Mouse (Mus musculus) embryonic facial prominence, embryonic 15.5 days (tissue): ENCODE measurements around the gene Raver2. TPM values are rescaled to one million over a fixed set of nuclear protein-coding genes. Genes with fewer than 3 reads are reported as not detected.

ENCODE experiments used
- ATAC-seq: fragments of 200-750 bp; cut with Nextera tagmentation; 2 replicates; pipeline ENCODE4 v1.8.0; 2017; ENCODE audit warnings: low read depth, moderate TSS enrichment; ENCODE audit not compliant: insufficient number of reproducible peaks, low FRiP score, low TSS enrichment
- H3K27ac ChIP-seq: fragments of 300-500 bp; sonication (generic); replicated peaks from 2 replicates; pipeline ENCODE4 v1.5.1; 2015; ENCODE audit warnings: mild to moderate bottlenecking, inconsistent platforms
- H3K27me3 ChIP-seq: fragments of 300-500 bp; sonication (generic); 2 replicates; pipeline ENCODE4 v1.6.1; 2015; ENCODE audit warnings: inconsistent platforms
- H3K36me3 ChIP-seq: fragments of 300-500 bp; sonication (generic); 2 replicates; pipeline ENCODE4 v1.6.1; 2015; ENCODE audit warnings: mild to moderate bottlenecking, inconsistent platforms
- H3K4me1 ChIP-seq: fragments of 300-500 bp; sonication (generic); 2 replicates; pipeline ENCODE4 v1.6.1; 2015; ENCODE audit warnings: inconsistent platforms
- H3K4me2 ChIP-seq: fragments of 300-500 bp; sonication (generic); replicated peaks from 2 replicates; pipeline ENCODE4 v1.6.1; 2015; ENCODE audit warnings: mild to moderate bottlenecking, inconsistent platforms
- H3K4me3 ChIP-seq: fragments of 300-500 bp; sonication (generic); replicated peaks from 2 replicates; pipeline ENCODE4 v1.5.1; 2015; ENCODE audit warnings: mild to moderate bottlenecking, inconsistent platforms
- H3K9ac ChIP-seq: fragments of 300-500 bp; sonication (generic); 2 replicates; pipeline ENCODE4 v1.6.1; 2015; ENCODE audit warnings: inconsistent platforms
- H3K9me3 ChIP-seq: fragments of 300-500 bp; sonication (generic); replicated peaks from 2 replicates; pipeline ENCODE4 v1.6.1; 2016; ENCODE audit warnings: inconsistent platforms
- WGBS: fragments of 180-500 bp; shearing (Covaris S2); methylation state at CpG from one replicate; pipeline ENCODE4 v1.1.7; 2015; 5-methylcytosine and 5-hydroxymethylcytosine counted together
- polyA plus RNA-seq: library from polyadenylated mRNA; unstranded; fragments of >200 nt; fragmentation: Nextera tagmentation; extraction: Ambion mirVana; gene quantifications from 2 replicates; pipeline ENCODE4 v1.2.1, GENCODE M21; 2015

The Raver2 gene
- polyA plus RNA-seq, 1 experiment from 2014 or later, result 10.3 TPM

DNA sequence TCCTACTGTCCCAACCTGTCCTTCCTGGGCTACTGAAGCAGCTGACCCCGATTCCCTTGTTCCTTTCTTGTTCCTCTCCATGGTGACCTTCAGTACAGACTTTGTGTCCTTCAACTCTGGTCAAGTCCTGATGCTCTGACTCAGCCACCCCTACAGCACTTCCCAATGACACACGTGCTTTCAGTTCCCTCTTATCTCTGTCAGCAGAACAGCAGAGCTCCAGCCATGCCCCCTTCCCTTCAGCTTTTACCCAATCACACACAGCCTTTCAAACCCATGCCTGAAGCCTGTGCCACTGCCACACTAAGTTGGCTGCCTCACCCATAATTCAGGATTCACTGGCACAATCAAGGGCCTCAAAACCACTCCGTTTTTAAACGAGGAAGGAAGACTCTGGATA, 86.8 kb downstream of the Raver2 start:
- no peaks in the 10 kb centered on the region for H3K27me3 ChIP-seq
- no peak for ATAC-seq
- no peak overlapping the region for H3K4me2 ChIP-seq
- WGBS, result 80% methylated on average over 4 of the region's 4 CpGs
- no peaks in the 10 kb centered on the region for H3K4me1 ChIP-seq
- H3K27ac ChIP-seq, result no peak overlapping the region
- no peak overlapping the region for H3K9ac ChIP-seq
- H3K9me3 ChIP-seq, result no peaks in the 10 kb centered on the region
- no peak overlapping the region for H3K4me3 ChIP-seq
- H3K36me3 ChIP-seq, result peaks cover 86% of the 10 kb centered on the region

DNA sequence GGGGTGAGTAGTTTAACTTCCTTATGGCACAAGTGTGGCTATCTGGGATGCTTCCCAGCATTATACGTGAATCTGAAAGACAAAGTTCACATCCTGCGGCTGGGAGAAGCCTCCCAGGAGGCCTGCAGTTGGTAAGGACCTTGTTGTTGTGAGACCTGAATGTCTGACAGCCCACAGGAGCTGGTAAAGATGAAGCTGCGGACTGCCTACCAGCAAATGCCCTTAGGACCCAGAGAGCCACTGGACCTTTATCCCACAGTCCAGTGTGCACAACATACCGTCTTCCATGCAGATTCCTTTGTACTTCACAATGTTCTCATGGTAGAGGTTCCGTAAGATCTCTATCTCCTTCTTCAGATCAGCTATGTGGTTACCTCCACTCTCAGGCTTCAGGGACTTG, 88.7 kb downstream of the Raver2 start:
- no peak for ATAC-seq
- 95% methylated on average over 5 of the region's 5 CpGs for WGBS
- Histone ChIP-seq H3K4me3 (no peak overlapping the region), H3K4me1 (no peaks in the 10 kb centered on the region), H3K9me3 (no peaks in the 10 kb centered on the region), H3K4me2 (no peak overlapping the region), H3K9ac (no peak overlapping the region), H3K36me3 (peaks cover 87% of the 10 kb centered on the region), H3K27ac (no peak overlapping the region), H3K27me3 (no peaks in the 10 kb centered on the region)

DNA sequence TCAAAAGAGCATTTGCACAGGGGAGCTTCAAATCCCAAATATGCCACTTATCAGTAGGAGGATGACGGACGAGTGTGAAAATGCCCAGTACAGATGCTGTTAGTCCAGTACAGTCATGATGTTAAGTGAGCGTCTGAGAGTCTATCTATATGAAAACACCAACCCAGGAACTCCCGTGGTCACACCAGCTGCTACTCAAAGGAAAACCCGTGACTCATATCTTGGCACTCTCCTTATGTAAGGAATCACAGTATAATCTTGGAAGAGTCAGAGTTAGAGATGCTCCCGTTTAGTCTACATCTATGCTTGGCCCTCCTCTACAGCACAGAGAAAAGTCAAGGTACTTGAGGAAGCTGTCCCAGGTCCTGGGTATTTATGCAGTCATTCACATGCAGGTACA, 89.5 kb downstream of the Raver2 start:
- WGBS, result 75% methylated on average over 6 of the region's 6 CpGs
- Histone ChIP-seq H3K4me2 (no peak overlapping the region), H3K36me3 (peaks cover 87% of the 10 kb centered on the region), H3K4me1 (no peaks in the 10 kb centered on the region), H3K9me3 (no peaks in the 10 kb centered on the region), H3K27me3 (no peaks in the 10 kb centered on the region), H3K4me3 (no peak overlapping the region), H3K27ac (no peak overlapping the region), H3K9ac (no peak overlapping the region)
- no peak for ATAC-seq

DNA sequence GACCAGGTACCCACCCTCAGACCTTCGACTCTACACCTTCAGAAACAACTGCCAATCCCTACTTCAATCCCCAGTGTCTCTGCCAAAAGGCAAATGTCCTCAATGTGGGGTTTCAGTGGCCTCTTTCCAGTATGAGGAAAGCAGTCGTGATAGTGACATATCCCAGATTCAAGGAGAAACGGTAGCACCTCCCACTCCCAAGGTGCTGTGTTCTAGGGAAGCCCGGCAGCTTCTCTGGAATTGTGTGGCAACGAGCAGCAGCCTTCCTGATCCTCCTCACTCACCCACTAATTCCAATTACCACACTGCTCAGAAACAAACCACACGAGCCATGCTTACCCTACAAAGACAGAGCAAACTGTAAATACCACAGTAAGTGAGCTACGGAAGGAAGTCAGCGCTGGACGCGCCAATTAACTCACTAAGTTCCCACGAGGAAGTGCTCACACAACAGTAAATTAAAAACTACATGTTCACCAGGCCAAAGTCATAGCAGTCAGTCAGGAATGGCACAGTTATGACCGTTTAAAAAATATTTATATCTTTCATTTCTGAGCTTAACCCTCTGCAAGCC, 90.5 kb downstream of the Raver2 start:
- Histone ChIP-seq H3K4me3 (no peak overlapping the region), H3K9me3 (no peaks in the 10 kb centered on the region), H3K4me1 (no peaks in the 10 kb centered on the region), H3K4me2 (no peak overlapping the region), H3K36me3 (peaks cover 89% of the 10 kb centered on the region), H3K27me3 (no peaks in the 10 kb centered on the region), H3K27ac (no peak overlapping the region), H3K9ac (no peak overlapping the region)
- no peak for ATAC-seq
- 57% methylated on average over 12 of the region's 12 CpGs for WGBS

DNA sequence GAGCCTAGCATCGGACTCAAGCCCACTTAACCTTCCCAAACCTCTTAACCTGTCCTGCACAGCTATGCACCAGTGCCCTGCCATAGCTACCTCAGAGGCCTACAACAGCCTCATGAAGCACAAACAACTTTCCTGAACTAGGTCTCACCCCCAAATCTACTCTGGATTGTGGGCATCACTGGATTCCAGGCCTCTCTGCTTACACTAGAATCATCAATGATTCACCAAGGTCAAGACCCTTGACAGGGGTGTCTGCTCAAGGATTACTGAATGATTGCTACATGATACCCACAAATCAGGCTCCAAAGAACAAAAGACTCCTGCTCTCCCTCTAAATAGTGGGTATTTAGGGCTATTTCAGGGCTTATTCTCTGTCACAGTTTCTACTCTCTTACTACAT, 92.0 kb downstream of the Raver2 start:
- Histone ChIP-seq H3K36me3 (peaks cover 94% of the 10 kb centered on the region), H3K27me3 (no peaks in the 10 kb centered on the region), H3K9ac (no peak overlapping the region), H3K27ac (no peak overlapping the region), H3K4me2 (no peak overlapping the region), H3K4me3 (no peak overlapping the region), H3K4me1 (no peaks in the 10 kb centered on the region), H3K9me3 (no peaks in the 10 kb centered on the region)
- WGBS, result 81% methylated on average over 1 of the region's 1 CpGs
- ATAC-seq, result no peak

DNA sequence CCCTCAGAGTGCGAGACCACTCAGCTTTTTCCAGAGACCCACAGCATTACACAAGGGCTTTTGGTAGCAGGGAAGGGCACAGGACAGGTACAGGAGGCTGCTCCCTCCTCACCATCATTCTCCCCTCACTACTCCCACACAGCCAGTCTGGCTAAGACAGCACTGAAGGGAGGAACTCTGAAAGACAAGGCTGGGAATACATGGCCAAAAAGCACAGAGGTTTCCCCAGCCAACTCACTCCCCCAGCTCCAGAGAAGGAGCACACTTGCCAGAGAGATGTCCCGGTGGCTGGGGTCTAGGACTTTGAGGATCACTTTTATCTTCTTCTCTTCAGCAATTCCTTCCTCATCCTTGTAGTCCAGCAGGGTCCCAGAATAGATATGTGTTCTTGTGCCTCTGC, 95.4 kb downstream of the Raver2 start:
- WGBS, result 92% methylated on average over 2 of the region's 2 CpGs
- Histone ChIP-seq H3K4me3 (no peak overlapping the region), H3K9ac (no peak overlapping the region), H3K27ac (no peak overlapping the region), H3K9me3 (no peaks in the 10 kb centered on the region), H3K36me3 (peaks cover 78% of the 10 kb centered on the region), H3K27me3 (no peaks in the 10 kb centered on the region), H3K4me2 (no peak overlapping the region), H3K4me1 (no peaks in the 10 kb centered on the region)
- no peak for ATAC-seq

DNA sequence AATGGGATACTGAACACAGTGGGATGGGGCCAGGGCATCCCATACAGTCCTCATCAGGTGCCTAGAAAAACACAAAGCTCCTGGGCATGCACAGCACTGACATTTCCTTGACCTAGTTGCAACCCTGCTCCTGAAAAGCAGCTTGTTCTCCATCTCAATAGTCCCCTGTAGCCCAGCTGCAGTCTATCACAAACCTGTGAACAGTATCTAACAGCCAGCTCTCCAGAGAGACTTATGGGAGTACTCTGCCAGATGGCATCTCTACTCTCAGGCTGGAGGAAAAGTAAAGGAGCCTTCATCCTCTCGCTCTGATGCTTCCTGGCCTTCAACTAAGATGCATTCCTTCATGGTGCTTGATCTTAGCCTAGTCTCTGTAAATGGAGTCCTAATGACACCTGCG, 95.9 kb downstream of the Raver2 start:
- WGBS, result 92% methylated on average over 2 of the region's 2 CpGs
- ATAC-seq, result no peak

DNA sequence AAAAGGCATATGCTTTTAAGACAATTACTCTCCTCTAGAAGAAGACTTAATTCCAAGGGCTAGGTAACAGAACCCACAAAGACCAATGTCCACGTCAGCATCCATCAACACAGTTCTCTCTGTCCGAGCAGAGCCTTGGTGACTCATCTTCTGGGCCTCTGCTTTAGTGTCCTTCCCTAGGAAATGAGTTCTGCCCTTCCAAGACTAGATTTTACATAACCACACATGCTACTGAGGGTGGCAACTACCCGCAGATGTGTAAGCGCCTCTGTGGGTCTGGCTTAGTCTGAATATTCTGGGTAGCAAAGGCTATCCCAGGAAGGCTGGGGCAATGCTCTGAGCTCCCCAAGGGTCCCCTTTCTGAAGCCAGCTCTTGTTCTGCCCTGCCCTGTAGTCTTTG, 97.0 kb downstream of the Raver2 start:
- no peak overlapping the region for H3K4me3 ChIP-seq
- no peaks in the 10 kb centered on the region for H3K9me3 ChIP-seq
- no peak for ATAC-seq
- H3K36me3 ChIP-seq, result peaks cover 80% of the 10 kb centered on the region
- 89% methylated on average over 4 of the region's 4 CpGs for WGBS
- H3K4me2 ChIP-seq, result no peak overlapping the region
- H3K4me1 ChIP-seq, result no peaks in the 10 kb centered on the region
- H3K27ac ChIP-seq, result no peak overlapping the region
- no peak overlapping the region for H3K9ac ChIP-seq
- no peaks in the 10 kb centered on the region for H3K27me3 ChIP-seq

More for the DNA sequence above, 95.9 kb downstream of the Raver2 start:
- H3K36me3 ChIP-seq, result peaks cover 78% of the 10 kb centered on the region
- no peak overlapping the region for H3K9ac ChIP-seq
- no peaks in the 10 kb centered on the region for H3K4me1 ChIP-seq
- H3K9me3 ChIP-seq, result no peaks in the 10 kb centered on the region
- H3K4me2 ChIP-seq, result no peak overlapping the region
- no peaks in the 10 kb centered on the region for H3K27me3 ChIP-seq
- no peak overlapping the region for H3K4me3 ChIP-seq
- H3K27ac ChIP-seq, result no peak overlapping the region

DNA sequence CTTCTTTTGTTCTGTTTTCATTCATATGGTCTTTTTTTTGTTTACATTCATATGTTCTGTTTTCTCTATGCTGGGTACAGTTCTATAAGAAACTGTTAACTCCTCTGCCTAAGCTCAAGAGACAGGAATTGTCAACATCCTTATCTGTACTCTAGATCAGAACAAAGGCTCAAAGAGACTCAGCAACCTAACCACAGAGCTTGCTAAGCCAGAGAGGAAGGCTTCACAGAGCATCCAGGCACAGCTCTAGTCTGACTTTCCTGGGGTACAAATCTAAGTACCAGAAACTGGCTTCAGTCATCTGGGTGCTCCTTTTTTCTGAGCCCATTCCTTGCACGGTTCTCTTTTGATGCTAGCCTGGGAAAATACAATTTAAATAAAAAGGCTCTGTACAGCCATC, 99.0 kb downstream of the Raver2 start:
- no peak for ATAC-seq
- 71% methylated on average over 1 of the region's 1 CpGs for WGBS
- no peaks in the 10 kb centered on the region for H3K27me3 ChIP-seq
- H3K4me2 ChIP-seq, result no peak overlapping the region
- H3K36me3 ChIP-seq, result peaks cover 69% of the 10 kb centered on the region
- H3K4me3 ChIP-seq, result no peak overlapping the region
- H3K27ac ChIP-seq, result no peak overlapping the region
- no peaks in the 10 kb centered on the region for H3K9me3 ChIP-seq
- H3K9ac ChIP-seq, result no peak overlapping the region
- no peaks in the 10 kb centered on the region for H3K4me1 ChIP-seq

DNA sequence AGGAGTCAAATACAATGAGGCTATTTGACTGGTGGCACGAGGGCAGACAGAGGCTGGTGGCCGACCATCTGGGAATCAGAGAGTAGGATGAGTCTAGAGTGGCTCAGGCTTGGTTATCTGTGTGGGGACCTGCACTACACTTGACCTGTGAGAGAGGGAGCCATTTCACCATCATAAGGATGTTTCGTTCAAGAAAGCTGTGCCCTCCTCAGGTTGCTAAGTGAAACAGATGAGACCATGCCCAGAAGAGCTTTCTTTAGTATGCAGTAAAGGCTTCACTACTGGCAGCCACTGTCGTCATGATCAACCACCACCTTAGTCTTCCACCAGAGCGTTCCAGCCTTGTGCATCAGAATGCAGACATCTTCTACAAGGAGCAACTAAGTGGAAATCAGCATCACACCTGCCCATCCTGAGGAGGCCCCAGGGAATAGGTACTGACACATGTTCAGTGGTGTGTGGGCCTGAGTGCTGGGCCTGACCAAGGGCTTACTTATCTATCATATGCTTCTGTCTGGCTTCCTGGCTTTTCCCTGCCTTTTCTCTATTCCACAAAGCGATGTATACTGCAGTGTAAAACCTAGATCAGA, 99.5 kb downstream of the Raver2 start:
- no peak overlapping the region for H3K9ac ChIP-seq
- H3K9me3 ChIP-seq, result no peaks in the 10 kb centered on the region
- no peak overlapping the region for H3K4me3 ChIP-seq
- peaks cover 66% of the 10 kb centered on the region for H3K36me3 ChIP-seq
- no peak overlapping the region for H3K4me2 ChIP-seq
- H3K4me1 ChIP-seq, result no peaks in the 10 kb centered on the region
- WGBS, result 52% methylated on average over 6 of the region's 6 CpGs
- H3K27ac ChIP-seq, result no peak overlapping the region
- H3K27me3 ChIP-seq, result no peaks in the 10 kb centered on the region
- no peak for ATAC-seq

DNA sequence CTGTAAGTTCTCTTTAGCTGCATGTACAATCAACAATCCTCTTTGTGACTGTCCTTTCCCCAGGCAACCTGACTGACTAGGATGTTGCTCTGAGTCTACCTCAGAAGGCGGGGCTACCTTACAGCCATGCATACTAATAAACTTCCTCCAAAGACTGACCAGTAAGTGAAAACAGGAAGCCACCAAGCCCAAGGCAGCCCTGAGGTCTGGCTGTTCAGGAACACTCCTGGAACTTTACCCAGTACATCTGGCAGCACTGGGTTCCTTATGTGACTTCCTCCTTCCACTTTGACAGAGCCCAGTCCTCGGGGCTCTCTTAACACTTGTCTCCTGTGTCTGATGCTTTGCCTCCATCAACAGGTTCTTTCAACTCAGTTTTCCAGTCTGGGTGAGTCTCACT, 104.0 kb downstream of the Raver2 start:
- no peak overlapping the region for H3K4me2 ChIP-seq
- no peaks in the 10 kb centered on the region for H3K4me1 ChIP-seq
- peaks cover 57% of the 10 kb centered on the region for H3K36me3 ChIP-seq
- no peak overlapping the region for H3K4me3 ChIP-seq
- H3K9ac ChIP-seq, result no peak overlapping the region
- no peaks in the 10 kb centered on the region for H3K27me3 ChIP-seq
- ATAC-seq, result no peak
- no peak overlapping the region for H3K27ac ChIP-seq
- H3K9me3 ChIP-seq, result no peaks in the 10 kb centered on the region
- WGBS, result 70% methylated on average over 2 of the region's 2 CpGs

DNA sequence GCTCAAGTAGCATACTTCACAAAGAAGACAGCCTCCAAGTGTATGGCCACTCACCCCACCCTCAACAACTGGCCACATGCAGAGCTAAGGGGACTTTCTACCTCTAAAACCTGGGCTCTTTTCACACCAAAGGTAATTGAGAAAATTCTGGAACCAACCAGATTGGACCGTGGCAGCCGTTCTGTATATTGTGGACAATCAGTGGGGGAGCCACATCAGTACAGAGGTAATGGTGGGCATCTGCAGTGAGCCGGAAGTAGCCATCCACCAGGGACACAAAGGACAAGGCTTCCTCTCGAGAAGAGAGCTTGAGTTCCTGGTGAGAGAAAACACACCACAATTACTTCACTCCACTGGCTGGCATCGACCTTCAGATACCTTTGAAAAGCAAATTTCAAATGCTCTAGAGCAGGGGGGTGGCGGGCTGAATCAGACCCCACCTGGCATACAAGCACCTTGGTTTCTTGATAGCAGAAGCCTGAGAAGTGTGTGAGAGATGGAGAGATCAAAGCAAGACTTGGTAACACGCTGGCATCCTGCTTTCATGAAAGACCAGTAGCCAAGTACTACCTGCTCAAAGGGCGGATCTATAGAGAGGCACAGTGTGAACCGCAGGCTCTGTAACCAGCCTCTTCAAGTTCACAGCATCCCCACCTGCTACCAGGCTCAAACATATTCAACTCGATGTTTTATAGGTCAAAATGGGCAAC, 106.3 kb downstream of the Raver2 start:
- Histone ChIP-seq H3K36me3 (peaks cover 50% of the 10 kb centered on the region), H3K4me2 (no peak overlapping the region), H3K4me3 (no peak overlapping the region), H3K4me1 (no peaks in the 10 kb centered on the region), H3K27ac (no peak overlapping the region), H3K27me3 (no peaks in the 10 kb centered on the region), H3K9me3 (no peaks in the 10 kb centered on the region), H3K9ac (no peak overlapping the region)
- no peak for ATAC-seq
- WGBS, result 87% methylated on average over 10 of the region's 10 CpGs
